Mouse (Mus musculus) kidney, postnatal 36 days (tissue): Measurements from ENCODE around the gene Hoxb3.
A peak's percentile ranks its signal among the peaks of the same experiment; 100 is the strongest.

ENCODE experiments used
- DNase-seq, 2 experiments: peaks; one replicate each; pipeline ENCODE4 v3.0.0; 2021 to 2022; ENCODE audit warnings: mixed read lengths in 2 of 2

The Hoxb3 gene

GRCm38 (mm10) chr11:96303151-96304099 lies 19.7 kb upstream of the Hoxb3 start, which contains the start of gene Hoxb5:
Gene Hoxb5, plus strand, starts transcription at chr11:96303336.
- peak; percentile 92 to 94 for DNase-seq

DNA sequence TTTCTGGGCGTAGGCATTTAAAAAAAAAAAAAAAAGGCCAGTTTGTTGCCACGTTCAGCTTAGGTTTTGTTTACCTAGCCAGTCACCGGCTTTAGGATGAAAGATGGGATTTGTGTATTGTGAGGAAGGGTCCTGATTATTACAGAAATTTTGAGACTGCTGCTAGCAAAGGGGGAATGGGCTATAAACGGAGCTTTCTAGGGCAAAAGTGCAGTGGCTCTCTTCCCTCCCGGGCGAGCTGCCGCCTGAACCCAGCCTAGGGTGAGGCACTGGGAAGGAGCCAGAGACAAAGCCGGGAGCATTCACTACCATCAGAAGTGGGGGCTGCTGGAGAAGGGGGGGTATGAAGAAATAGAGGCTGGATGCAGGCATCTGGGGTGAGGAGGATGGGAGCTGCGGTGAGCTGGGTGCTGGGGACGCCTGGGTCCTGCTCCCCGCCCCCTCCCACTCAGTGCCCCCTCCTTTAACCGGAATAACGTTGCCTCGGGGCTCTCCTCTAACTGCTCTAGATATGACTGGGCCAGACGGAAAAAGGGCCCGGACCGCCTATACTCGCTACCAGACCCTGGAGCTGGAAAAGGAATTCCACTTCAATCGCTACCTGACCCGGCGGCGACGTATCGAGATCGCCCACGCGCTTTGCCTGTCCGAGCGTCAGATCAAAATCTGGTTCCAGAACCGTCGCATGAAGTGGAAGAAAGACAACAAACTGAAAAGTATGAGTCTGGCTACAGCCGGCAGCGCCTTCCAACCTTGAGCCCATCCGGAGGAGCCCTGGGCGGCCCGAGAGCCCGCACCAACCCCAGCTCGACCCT lies 18.5 kb upstream of the Hoxb3 start:
- DNase-seq, result peak in 1 of 2 experiments; percentile 60

- no peak for DNase-seq
Measured at GRCm38 (mm10) chr11:96305505-96306182, 17.5 kb upstream of the Hoxb3 start.

DNA sequence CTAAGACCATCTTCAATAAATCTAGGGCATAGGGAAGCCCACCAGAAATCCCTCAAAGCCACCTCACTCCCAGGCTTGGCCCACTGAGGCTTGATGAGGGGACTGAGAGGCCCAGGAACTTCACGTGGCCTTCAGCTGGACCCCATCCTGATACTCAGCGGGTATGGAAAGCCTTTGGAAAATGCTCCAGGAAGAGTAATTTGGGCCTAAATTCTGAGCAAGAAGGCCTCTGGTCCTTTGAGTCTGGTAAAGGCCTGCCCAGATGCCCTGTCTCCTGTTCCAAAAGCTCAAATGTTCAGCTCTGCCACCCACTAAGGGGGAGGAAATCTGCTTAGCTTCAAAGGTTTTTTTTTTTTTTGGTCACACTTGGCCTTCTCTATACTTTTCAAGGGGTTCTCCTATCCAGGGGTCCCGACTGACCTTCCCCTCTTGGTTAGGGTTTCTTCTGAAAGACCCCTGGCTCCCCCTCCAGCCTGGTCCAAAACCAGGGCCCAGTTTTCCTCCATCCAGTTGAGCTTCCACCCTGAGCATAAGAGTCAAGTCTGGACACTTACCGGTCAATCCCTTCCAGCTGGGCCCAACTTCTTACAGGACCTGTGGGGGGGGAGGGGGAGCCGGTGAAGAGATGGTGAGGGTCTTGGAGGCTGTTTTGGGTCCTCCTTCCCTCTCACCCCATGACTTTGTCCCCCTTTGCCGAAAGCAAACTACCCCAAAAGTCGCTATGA lies 16.8 kb upstream of the Hoxb3 start:
- peak in 1 of 2 experiments; percentile 53 for DNase-seq

DNA sequence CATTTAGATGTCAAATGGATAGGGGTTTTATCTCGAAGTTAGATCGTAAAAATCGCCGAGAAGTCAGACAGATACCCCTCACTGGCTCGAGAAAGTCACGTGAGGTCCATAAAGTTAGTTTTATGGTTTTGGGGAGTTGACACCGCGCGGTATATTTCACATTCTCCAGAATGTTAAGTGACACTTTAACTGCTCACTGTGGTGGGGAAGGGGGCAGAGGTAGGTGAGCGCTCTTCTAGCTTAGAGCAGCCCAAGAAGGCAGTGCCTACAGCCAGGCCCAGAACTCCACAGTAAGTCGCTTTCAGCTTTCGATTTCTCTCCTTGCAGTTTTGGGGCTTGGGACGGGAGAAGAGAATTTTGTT lies 16.2 kb upstream of the Hoxb3 start:
- DNase-seq, result peak in 1 of 2 experiments; percentile 51

GRCm38 (mm10) chr11:96308763-96309162 lies 14.4 kb upstream of the Hoxb3 start:
- no peak for DNase-seq

DNA sequence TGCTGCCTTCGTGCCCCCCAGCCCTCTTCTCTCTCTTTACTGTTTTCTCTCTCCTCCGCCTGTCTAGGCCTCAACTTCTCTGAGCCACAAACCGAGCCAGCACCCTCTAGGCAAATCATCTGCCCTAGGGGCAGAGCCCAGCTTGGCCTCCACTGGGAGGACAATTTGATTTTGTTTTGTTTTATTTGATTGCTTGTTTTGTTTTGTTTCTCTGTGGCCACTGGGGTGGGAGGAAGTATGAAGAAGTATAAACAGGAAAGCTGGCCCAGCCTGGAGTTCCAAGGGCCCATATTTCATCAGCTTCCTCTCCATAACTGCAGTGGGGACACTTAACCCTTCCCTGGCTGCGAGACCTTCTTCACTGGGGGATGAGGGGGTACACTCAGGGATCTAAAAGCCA lies 13.8 kb upstream of the Hoxb3 start:
- DNase-seq, result peak; percentile 70 to 75

GRCm38 (mm10) chr11:96310183-96310938 lies 12.8 kb upstream of the Hoxb3 start:
- DNase-seq, result peak in 1 of 2 experiments; percentile 41

GRCm38 (mm10) chr11:96311097-96311496 lies 12.0 kb upstream of the Hoxb3 start:
- peak in 1 of 2 experiments; percentile 62 for DNase-seq

- DNase-seq, result peak; percentile 88 to 90
Measured at GRCm38 (mm10) chr11:96311520-96312417, 11.4 kb upstream of the Hoxb3 start.

- no peak for DNase-seq
Measured at GRCm38 (mm10) chr11:96313134-96313533, 10.0 kb upstream of the Hoxb3 start.

- DNase-seq, result no peak
Measured at GRCm38 (mm10) chr11:96313806-96314428, 9.2 kb upstream of the Hoxb3 start.

DNA sequence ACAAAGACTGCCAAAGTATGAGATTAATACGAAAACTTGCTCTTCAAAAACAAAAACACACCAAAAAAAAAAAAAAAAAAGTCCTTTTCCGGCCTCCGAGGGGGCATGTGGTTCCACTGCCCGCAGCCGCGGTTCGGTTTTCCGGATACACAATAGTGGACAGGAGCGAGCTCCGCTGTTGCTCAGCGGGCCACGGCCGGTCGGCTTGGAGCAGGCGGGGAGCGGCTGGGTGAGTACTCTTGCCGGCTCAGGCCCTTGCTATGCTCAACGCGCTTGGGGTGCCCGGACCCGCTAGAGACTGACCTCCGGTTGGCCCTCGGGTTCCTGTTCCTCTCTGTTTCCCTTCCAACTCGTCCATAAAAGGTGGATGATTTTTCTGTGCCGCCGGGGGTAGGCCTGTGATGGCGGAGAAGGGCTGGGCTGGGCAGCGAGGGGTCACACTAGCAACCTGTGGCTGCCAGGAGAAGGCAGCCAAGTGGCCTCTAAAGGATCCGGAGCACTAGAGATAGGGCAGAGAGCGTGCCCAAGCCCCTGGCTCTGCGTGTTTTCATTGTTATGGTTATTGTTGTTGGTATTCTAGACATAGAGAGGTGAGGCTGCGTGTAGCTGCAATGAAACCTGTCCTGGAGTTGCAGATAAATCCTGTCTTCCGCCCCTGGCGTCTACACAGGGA lies 8.3 kb upstream of the Hoxb3 start:
- DNase-seq, result peak; percentile 73 to 83

DNA sequence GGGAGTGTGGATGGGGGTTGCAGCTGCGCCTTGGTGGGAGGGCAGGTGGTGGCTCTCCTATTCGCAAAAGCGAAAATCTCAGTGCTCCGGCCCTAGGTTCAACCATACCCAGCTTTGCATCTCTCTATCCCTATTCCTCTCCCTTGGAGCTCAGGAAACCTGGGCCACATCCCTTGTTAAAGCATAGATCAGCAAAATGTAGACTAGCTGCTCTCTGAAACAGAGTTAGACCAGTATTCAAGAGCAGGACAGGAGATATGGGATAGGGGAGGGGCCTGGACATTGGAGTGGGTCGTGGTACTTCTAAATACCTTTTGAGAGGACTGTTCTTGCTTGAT lies 7.8 kb upstream of the Hoxb3 start:
- no peak for DNase-seq

DNA sequence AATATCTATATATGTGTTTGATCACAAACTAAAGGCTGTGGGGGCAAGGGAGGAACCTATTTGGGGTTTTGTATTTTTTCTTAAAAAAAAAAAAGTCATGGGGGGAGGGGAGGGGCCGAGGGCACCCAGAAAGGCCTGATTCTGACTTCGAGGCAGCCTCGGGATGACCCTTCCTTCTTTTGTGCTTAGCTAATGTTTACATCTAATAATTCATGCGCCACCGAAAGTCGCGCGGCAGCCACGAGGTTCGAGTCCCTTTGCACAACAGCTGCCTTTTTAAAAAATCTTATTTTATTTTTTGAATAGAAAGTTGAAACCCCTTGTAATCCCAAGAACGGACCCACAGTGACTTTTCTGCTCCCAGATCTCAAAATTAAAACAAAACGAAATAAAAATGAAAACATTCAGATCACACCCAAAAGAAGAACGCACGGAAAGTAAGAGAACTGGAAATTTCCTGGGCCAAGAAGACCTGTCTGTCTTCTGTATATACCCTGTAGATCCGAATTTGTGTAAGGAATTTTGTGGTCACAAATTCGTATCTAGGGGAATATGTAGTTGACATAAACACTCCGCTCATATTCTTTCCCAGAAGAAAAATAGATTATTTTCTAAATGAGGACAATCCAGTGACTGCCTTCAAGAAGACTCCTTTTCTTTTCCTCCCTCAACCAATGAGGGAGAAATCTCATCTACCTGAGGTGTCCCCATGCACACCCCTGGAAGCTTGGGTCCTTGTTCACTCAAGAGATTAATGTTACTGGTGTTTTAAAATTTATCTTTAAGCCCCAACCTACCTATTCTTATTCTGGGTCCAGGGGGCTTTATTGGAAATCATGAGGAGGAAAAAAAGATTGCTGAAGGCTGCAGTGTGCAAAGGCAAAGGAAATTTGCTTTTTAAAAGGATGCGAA lies 6.2 kb upstream of the Hoxb3 start:
- no peak for DNase-seq

GRCm38 (mm10) chr11:96317608-96318367 lies 5.3 kb upstream of the Hoxb3 start, which contains the start of gene Hoxb4:
Gene Hoxb4, plus strand, starts transcription at chr11:96318267.
- no peak for DNase-seq

DNA sequence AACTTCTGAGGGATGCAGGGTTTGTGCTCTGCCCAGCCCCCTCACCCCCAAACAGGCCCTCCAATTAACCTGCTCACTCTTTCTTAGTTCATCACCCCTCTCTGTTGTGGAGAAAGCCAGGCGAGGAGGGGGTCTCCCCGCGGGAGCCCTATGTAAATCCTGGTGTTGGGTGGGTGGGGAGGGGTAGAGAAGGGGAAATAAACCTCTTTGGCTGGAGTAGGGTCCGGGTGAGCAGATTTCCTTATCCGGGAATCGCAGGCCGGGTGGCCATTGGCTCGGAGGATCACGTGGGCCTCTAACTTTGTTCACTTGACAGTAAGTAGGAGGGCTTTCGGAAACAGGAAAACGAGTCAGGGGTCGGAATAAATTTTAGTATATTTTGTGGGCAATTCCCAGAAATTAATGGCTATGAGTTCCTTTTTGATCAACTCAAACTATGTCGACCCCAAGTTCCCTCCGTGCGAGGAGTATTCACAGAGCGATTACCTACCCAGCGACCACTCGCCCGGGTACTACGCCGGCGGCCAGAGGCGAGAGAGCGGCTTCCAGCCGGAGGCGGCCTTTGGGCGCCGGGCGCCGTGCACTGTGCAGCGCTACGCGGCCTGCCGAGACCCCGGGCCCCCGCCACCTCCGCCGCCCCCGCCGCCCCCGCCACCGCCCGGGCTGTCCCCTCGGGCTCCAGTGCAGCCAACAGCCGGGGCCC lies 4.6 kb upstream of the Hoxb3 start:
- peak; percentile 89 to 95 for DNase-seq
